Mouse (Mus musculus): ENCODE measurements around the gene Mafk. TPM values are rescaled to one million over a fixed set of nuclear protein-coding genes. Genes with fewer than 3 reads are reported as not detected.

Mafk gene
- polyA plus RNA-seq, 1 experiment from 2014 or later: 25.2 TPM

GRCm38 (mm10) chr5:139796900-139797299 lies 5.6 kb downstream of the Mafk start:
- Histone ChIP-seq H3K9ac (peak overlapping the region; percentile 75), H3K4me3 (peak overlapping the region; percentile 29), H3K4me1 (replicated peaks) (peaks cover 96% of the 10 kb centered on the region), H3K4me2 (peak overlapping the region; percentile 97), H3K27ac (ENCODE audit: poor library complexity, severe bottlenecking) (peak overlapping the region; percentile 97), H3K9me3 (replicated peaks) (no peaks in the 10 kb centered on the region), H3K36me3 (peaks cover 28% of the 10 kb centered on the region), H3K27me3 (replicated peaks) (no peaks in the 10 kb centered on the region)
- peak; percentile 76 for ATAC-seq (ENCODE audit: insufficient number of reproducible peaks, low FRiP score)
- 5% methylated on average over 13 of the region's 13 CpGs for WGBS

GRCm38 (mm10) chr5:139797473-139798167 lies 6.3 kb downstream of the Mafk start:
- Histone ChIP-seq H3K27ac (ENCODE audit: poor library complexity, severe bottlenecking) (peak overlapping the region; percentile 97), H3K4me1 (replicated peaks) (peaks cover 91% of the 10 kb centered on the region), H3K4me2 (peak overlapping the region; percentile 97), H3K36me3 (peaks cover 30% of the 10 kb centered on the region), H3K9ac (peak overlapping the region; percentile 71), H3K4me3 (peak overlapping the region; percentile 29), H3K9me3 (replicated peaks) (no peaks in the 10 kb centered on the region), H3K27me3 (replicated peaks) (no peaks in the 10 kb centered on the region)
- 28% methylated on average over 11 of the region's 11 CpGs for WGBS
- ATAC-seq (ENCODE audit: insufficient number of reproducible peaks, low FRiP score): peak; percentile 22; the same call in 1 of the 2 replicates

- Histone ChIP-seq H3K4me2 (peak overlapping the region; percentile 97), H3K4me1 (replicated peaks) (peaks cover 91% of the 10 kb centered on the region), H3K4me3 (peak overlapping the region; percentile 29), H3K9ac (peak overlapping the region; percentile 71), H3K9me3 (replicated peaks) (no peaks in the 10 kb centered on the region), H3K27ac (ENCODE audit: poor library complexity, severe bottlenecking) (peak overlapping the region; percentile 97), H3K36me3 (peaks cover 30% of the 10 kb centered on the region), H3K27me3 (replicated peaks) (no peaks in the 10 kb centered on the region)
- WGBS: 45% methylated on average over 12 of the region's 12 CpGs
- ATAC-seq (ENCODE audit: insufficient number of reproducible peaks, low FRiP score): no peak
Observed at GRCm38 (mm10) chr5:139798168-139798900, 7.0 kb downstream of the Mafk start.

- Histone ChIP-seq H3K9me3 (replicated peaks) (no peaks in the 10 kb centered on the region), H3K4me1 (replicated peaks) (peaks cover 91% of the 10 kb centered on the region), H3K27ac (ENCODE audit: poor library complexity, severe bottlenecking) (peak overlapping the region; percentile 97; the same call in 1 of the 2 replicates), H3K4me2 (no peak overlapping the region; the same call in 1 of the 2 replicates), H3K4me3 (no peak overlapping the region), H3K27me3 (replicated peaks) (no peaks in the 10 kb centered on the region), H3K9ac (peak overlapping the region; percentile 8; the same call in 1 of the 2 replicates), H3K36me3 (peaks cover 30% of the 10 kb centered on the region)
- ATAC-seq (ENCODE audit: insufficient number of reproducible peaks, low FRiP score): no peak
- 94% methylated on average over 9 of the region's 9 CpGs for WGBS
Observed at GRCm38 (mm10) chr5:139799041-139799440, 7.7 kb downstream of the Mafk start.

GRCm38 (mm10) chr5:139799801-139800590 lies 8.7 kb downstream of the Mafk start:
- Histone ChIP-seq H3K9ac (no peak overlapping the region), H3K27me3 (replicated peaks) (no peaks in the 10 kb centered on the region), H3K4me1 (replicated peaks) (peaks cover 91% of the 10 kb centered on the region), H3K27ac (ENCODE audit: poor library complexity, severe bottlenecking) (no peak overlapping the region), H3K4me3 (no peak overlapping the region), H3K4me2 (no peak overlapping the region), H3K9me3 (replicated peaks) (no peaks in the 10 kb centered on the region), H3K36me3 (peaks cover 30% of the 10 kb centered on the region)
- WGBS: 91% methylated on average over 33 of the region's 33 CpGs
- ATAC-seq (ENCODE audit: insufficient number of reproducible peaks, low FRiP score): no peak

GRCm38 (mm10) chr5:139801231-139801630 lies 9.9 kb downstream of the Mafk start:
- H3K36me3 ChIP-seq: peaks cover 30% of the 10 kb centered on the region
- H3K4me2 ChIP-seq: no peak overlapping the region
- WGBS: 84% methylated on average over 8 of the region's 8 CpGs
- no peaks in the 10 kb centered on the region for H3K9me3 ChIP-seq (replicated peaks)
- H3K9ac ChIP-seq: no peak overlapping the region
- no peaks in the 10 kb centered on the region for H3K27me3 ChIP-seq (replicated peaks)
- H3K4me3 ChIP-seq: no peak overlapping the region
- ATAC-seq (ENCODE audit: insufficient number of reproducible peaks, low FRiP score): no peak
- peak overlapping the region; percentile 45 for H3K27ac ChIP-seq (ENCODE audit: poor library complexity, severe bottlenecking)
- peaks cover 80% of the 10 kb centered on the region for H3K4me1 ChIP-seq (replicated peaks)

- Histone ChIP-seq H3K4me3 (no peak overlapping the region), H3K27me3 (replicated peaks) (no peaks in the 10 kb centered on the region), H3K36me3 (peaks cover 30% of the 10 kb centered on the region), H3K9ac (no peak overlapping the region), H3K9me3 (replicated peaks) (no peaks in the 10 kb centered on the region), H3K4me2 (no peak overlapping the region), H3K27ac (ENCODE audit: poor library complexity, severe bottlenecking) (no peak overlapping the region), H3K4me1 (replicated peaks) (peaks cover 73% of the 10 kb centered on the region)
- 91% methylated on average over 10 of the region's 10 CpGs for WGBS
- no peak for ATAC-seq (ENCODE audit: insufficient number of reproducible peaks, low FRiP score)
Observed at GRCm38 (mm10) chr5:139801880-139802279, 10.6 kb downstream of the Mafk start.

GRCm38 (mm10) chr5:139803165-139803564 lies 11.9 kb downstream of the Mafk start:
- Histone ChIP-seq H3K27me3 (replicated peaks) (no peaks in the 10 kb centered on the region), H3K4me1 (replicated peaks) (peaks cover 60% of the 10 kb centered on the region), H3K4me3 (no peak overlapping the region), H3K4me2 (peak overlapping the region; percentile 46; the same call in 1 of the 2 replicates), H3K9me3 (replicated peaks) (no peaks in the 10 kb centered on the region), H3K27ac (ENCODE audit: poor library complexity, severe bottlenecking) (peak overlapping the region; percentile 88), H3K36me3 (peaks cover 30% of the 10 kb centered on the region), H3K9ac (no peak overlapping the region)
- WGBS: 68% methylated on average over 8 of the region's 8 CpGs
- ATAC-seq (ENCODE audit: insufficient number of reproducible peaks, low FRiP score): no peak

GRCm38 (mm10) chr5:139803601-139804102 lies 12.3 kb downstream of the Mafk start:
- H3K4me1 ChIP-seq (replicated peaks): peaks cover 55% of the 10 kb centered on the region
- no peak overlapping the region for H3K9ac ChIP-seq
- no peaks in the 10 kb centered on the region for H3K27me3 ChIP-seq (replicated peaks)
- 8% methylated on average over 12 of the region's 12 CpGs for WGBS
- H3K9me3 ChIP-seq (replicated peaks): no peaks in the 10 kb centered on the region
- H3K36me3 ChIP-seq: peaks cover 30% of the 10 kb centered on the region
- ATAC-seq (ENCODE audit: insufficient number of reproducible peaks, low FRiP score): peak; percentile 73
- peak overlapping the region; percentile 88 for H3K27ac ChIP-seq (ENCODE audit: poor library complexity, severe bottlenecking)
- H3K4me3 ChIP-seq: no peak overlapping the region
- H3K4me2 ChIP-seq: peak overlapping the region; percentile 46

- H3K27me3 ChIP-seq (replicated peaks): no peaks in the 10 kb centered on the region
- ATAC-seq (ENCODE audit: insufficient number of reproducible peaks, low FRiP score): peak; percentile 92
- H3K4me3 ChIP-seq: no peak overlapping the region
- peak overlapping the region; percentile 46 for H3K4me2 ChIP-seq
- peak overlapping the region; percentile 88 for H3K27ac ChIP-seq (ENCODE audit: poor library complexity, severe bottlenecking)
- H3K9ac ChIP-seq: peak overlapping the region; percentile 26; the same call in 1 of the 2 replicates
- peaks cover 28% of the 10 kb centered on the region for H3K36me3 ChIP-seq
- no peaks in the 10 kb centered on the region for H3K9me3 ChIP-seq (replicated peaks)
- peaks cover 51% of the 10 kb centered on the region for H3K4me1 ChIP-seq (replicated peaks)
- under 1% methylated on average over 6 of the region's 6 CpGs for WGBS
Observed at GRCm38 (mm10) chr5:139804107-139804551, 12.8 kb downstream of the Mafk start.

Data from heart, embryonic 12.5 days (tissue).